Mouse (Mus musculus): ENCODE data around the gene Metap1.

- TF ChIP-seq CTCF (IDR thresholded peaks at IDR 0.05; ENCODE audit: borderline replicate concordance, control insufficient read depth, extremely low read depth, insufficient read depth, low read length, poor library complexity) (0 out of 2 replicates have a peak, but pooled peaks have one; percentile 61), POLR2A (IDR thresholded peaks at IDR 0.05; ENCODE audit: control insufficient read depth, extremely low read depth, insufficient read depth, low read length, poor library complexity) (peak; percentile 71)
Observed at GRCm38 (mm10) chr3:138442612-138443464, 46.5 kb downstream of the Metap1 start, which contains the start of gene Adh5.

All from thymus, adult 2 months (tissue).